Mouse (Mus musculus) kidney, adult 2 months (tissue): ENCODE data around the gene Acacb. TPM values are rescaled to one million over a fixed set of nuclear protein-coding genes. Genes with fewer than 3 reads are reported as not detected.

ENCODE experiments used
- DNase-seq: peaks from one replicate; pipeline ENCODE4 v3.0.0; 2021
- H3K27ac ChIP-seq: fragments of 200-500 bp; 2 replicates; pipeline ENCODE4 v1.5.1; 2012; ENCODE audit warnings: low read depth, low read length, control low read depth, inconsistent platforms; ENCODE audit not compliant: insufficient read depth
- H3K27me3 ChIP-seq: fragments of 200-500 bp; replicated peaks from 2 replicates; pipeline ENCODE4 v1.6.1; 2012; ENCODE audit warnings: mild to moderate bottlenecking, moderate library complexity, low read length, inconsistent platforms; ENCODE audit not compliant: control insufficient read depth, insufficient read depth
- H3K36me3 ChIP-seq: fragments of 200-500 bp; 2 replicates; pipeline ENCODE4 v1.6.1; 2012; ENCODE audit warnings: mild to moderate bottlenecking, moderate library complexity, low read length, inconsistent platforms; ENCODE audit not compliant: control insufficient read depth, insufficient read depth
- H3K4me1 ChIP-seq: fragments of 200-500 bp; 2 replicates; pipeline ENCODE4 v1.6.1; 2011; ENCODE audit warnings: low read length; ENCODE audit not compliant: control insufficient read depth, insufficient read depth
- H3K4me3 ChIP-seq: fragments of 200-500 bp; 2 replicates; pipeline ENCODE4 v1.5.1; 2011; ENCODE audit warnings: mild to moderate bottlenecking, low read depth, low read length, control low read depth; ENCODE audit not compliant: insufficient read depth
- CTCF ChIP-seq: fragments of 200-500 bp; conservative IDR thresholded peaks from 2 replicates; pipeline ENCODE4 v1.5.1; 2011; ENCODE audit warnings: low read depth, mild to moderate bottlenecking, control low read depth, low read length, moderate library complexity, mixed read lengths; ENCODE audit not compliant: insufficient read depth, insufficient read length
- POLR2A ChIP-seq: fragments of 200-500 bp; IDR thresholded peaks from one replicate; pipeline ENCODE4 v1.6.1; 2011; ENCODE audit warnings: low read depth, low read length, control low read depth
- WGBS: fragments of 180-500 bp; shearing (Covaris S2); methylation state at CpG from one replicate; pipeline ENCODE4 v1.1.7; 2018; 5-methylcytosine and 5-hydroxymethylcytosine counted together
- polyA plus RNA-seq: library from polyadenylated mRNA; depleted of rRNA; stranded (reverse); fragments of >200 nt; gene quantifications from 2 replicates; pipeline ENCODE4 v1.2.3, GENCODE M21; 2012

Acacb gene
- polyA plus RNA-seq, 1 experiment, result 34.5 TPM

GRCm38 (mm10) chr5:114248174-114248589 lies 101.8 kb downstream of the Acacb start:
- WGBS, result 19% methylated on average over 14 of the region's 14 CpGs
- Histone ChIP-seq H3K4me1 (no peaks in the 10 kb centered on the region), H3K27me3 (no peaks in the 10 kb centered on the region), H3K36me3 (no peaks in the 10 kb centered on the region), H3K4me3 (no peak overlapping the region), H3K27ac (no peak overlapping the region)
- DNase-seq, result peak; percentile 59
- TF ChIP-seq CTCF, result peak; percentile 73
- TF ChIP-seq POLR2A, result no peak

GRCm38 (mm10) chr5:114259495-114259894 lies 113.2 kb downstream of the Acacb start:
- no peak for DNase-seq
- 65% methylated on average over 10 of the region's 10 CpGs for WGBS

DNA sequence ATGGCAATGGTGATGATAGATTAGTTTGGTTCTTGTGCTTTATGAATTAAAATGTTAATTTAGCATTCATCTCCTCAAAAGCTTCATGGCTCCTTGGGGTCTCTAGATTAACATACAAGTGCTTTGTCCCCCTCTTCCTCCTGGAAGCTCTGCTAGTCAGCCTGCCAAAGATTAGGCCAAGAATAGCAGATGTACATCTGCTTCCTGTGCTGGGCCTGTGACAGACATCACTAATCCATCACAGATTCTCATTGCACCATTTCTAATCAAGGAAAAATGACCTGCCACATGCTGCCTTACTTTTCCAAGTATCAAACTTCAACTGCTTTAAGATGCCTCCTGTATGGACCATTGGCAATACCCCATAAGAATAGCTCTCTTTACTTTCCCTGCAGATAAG lies 115.2 kb downstream of the Acacb start:
- TF ChIP-seq CTCF (no peak), POLR2A (no peak)

More at GRCm38 (mm10) chr5:114259495-114259894, 113.2 kb downstream of the Acacb start:
- TF ChIP-seq POLR2A (no peak), CTCF (no peak)
- Histone ChIP-seq H3K27ac (no peak overlapping the region), H3K4me1 (no peaks in the 10 kb centered on the region), H3K36me3 (no peaks in the 10 kb centered on the region), H3K4me3 (no peak overlapping the region), H3K27me3 (no peaks in the 10 kb centered on the region)

DNA sequence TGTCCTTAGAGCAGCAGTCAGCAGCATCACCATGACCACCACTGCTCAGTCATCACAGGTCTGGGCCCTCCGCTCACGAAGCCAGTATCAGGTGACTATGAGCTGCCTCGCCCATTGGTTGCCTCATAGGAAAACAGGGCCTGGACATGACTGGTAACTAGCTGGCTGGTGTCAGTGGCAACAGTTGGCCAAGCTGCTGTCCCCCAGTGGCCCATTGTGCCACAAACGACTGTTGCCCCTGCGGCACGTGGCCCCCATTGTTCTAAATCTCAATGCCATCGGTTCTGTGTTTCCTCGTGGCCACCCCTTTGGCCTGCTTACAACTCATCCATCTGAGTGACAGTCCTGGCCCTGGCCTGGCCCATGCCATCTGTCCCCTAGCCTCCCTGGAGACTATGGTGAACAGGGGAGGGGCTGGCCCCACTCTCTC lies 117.7 kb downstream of the Acacb start:
- Histone ChIP-seq H3K36me3 (no peaks in the 10 kb centered on the region), H3K27me3 (no peaks in the 10 kb centered on the region), H3K4me3 (no peak overlapping the region), H3K4me1 (no peaks in the 10 kb centered on the region), H3K27ac (no peak overlapping the region)
- 80% methylated on average over 8 of the region's 8 CpGs for WGBS
- no peak for TF ChIP-seq CTCF
- TF ChIP-seq POLR2A, result no peak
- DNase-seq, result no peak

More for the DNA sequence above, 115.2 kb downstream of the Acacb start:
- no peaks in the 10 kb centered on the region for H3K4me1 ChIP-seq
- no peak for DNase-seq
- H3K4me3 ChIP-seq, result no peak overlapping the region
- H3K27me3 ChIP-seq, result no peaks in the 10 kb centered on the region
- H3K27ac ChIP-seq, result no peak overlapping the region
- no peaks in the 10 kb centered on the region for H3K36me3 ChIP-seq

DNA sequence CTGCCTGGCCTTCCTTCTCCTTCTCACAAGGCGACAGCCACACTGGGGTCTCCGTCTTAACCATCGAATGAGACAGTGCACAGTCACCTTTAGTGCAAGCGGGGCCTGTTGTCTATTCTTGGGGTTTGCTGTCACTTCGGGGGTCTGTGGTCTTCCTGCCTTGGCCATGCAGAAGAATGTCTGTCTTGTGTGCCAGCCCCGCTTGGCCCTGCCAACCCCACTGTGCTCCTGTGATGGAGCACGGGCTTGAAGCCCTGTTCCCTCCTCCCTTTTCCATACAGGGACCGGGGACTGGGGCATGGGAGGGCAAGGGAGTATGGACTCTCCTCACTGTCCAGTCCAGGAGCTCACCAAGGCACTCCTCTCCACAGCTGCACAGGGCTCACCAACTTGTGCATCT lies 118.5 kb downstream of the Acacb start:
- Histone ChIP-seq H3K4me3 (no peak overlapping the region), H3K27me3 (no peaks in the 10 kb centered on the region), H3K27ac (no peak overlapping the region), H3K36me3 (no peaks in the 10 kb centered on the region), H3K4me1 (no peaks in the 10 kb centered on the region)
- no peak for DNase-seq
- 80% methylated on average over 8 of the region's 8 CpGs for WGBS
- TF ChIP-seq POLR2A (no peak), CTCF (no peak)

DNA sequence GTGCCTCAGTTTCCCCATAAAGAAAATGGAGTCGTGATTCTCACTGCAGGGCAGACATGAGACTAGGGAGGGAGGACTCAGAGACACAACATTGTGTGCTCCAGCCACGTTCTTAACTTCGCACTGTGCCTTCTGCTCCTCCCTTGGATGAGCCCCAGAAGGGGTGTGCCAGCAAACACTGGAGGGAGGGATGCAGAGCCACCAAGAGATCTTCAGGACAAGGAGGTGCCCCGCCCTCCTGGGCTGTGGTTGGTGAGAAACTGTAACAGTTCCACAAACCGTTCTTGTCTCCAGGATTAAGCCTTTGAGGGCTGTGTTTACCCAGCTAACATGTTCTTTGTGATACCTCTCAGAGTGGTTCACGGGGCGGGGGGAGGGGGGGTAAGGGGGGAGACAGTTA lies 122.3 kb downstream of the Acacb start:
- no peak for DNase-seq
- WGBS, result 32% methylated on average over 7 of the region's 7 CpGs
- TF ChIP-seq CTCF (no peak), POLR2A (no peak)
- Histone ChIP-seq H3K27ac (no peak overlapping the region), H3K36me3 (no peaks in the 10 kb centered on the region), H3K4me1 (no peaks in the 10 kb centered on the region), H3K27me3 (no peaks in the 10 kb centered on the region), H3K4me3 (no peak overlapping the region)

- TF ChIP-seq CTCF (no peak), POLR2A (no peak)
- Histone ChIP-seq H3K27ac (no peak overlapping the region), H3K36me3 (no peaks in the 10 kb centered on the region), H3K27me3 (no peaks in the 10 kb centered on the region), H3K4me3 (no peak overlapping the region), H3K4me1 (no peaks in the 10 kb centered on the region)
- DNase-seq, result no peak
- 48% methylated on average over 7 of the region's 7 CpGs for WGBS
Measured at GRCm38 (mm10) chr5:114269499-114269898, 123.2 kb downstream of the Acacb start.
